Mouse (Mus musculus): ENCODE results near the gene Tnfsf11.

Gene Tnfsf11

DNA sequence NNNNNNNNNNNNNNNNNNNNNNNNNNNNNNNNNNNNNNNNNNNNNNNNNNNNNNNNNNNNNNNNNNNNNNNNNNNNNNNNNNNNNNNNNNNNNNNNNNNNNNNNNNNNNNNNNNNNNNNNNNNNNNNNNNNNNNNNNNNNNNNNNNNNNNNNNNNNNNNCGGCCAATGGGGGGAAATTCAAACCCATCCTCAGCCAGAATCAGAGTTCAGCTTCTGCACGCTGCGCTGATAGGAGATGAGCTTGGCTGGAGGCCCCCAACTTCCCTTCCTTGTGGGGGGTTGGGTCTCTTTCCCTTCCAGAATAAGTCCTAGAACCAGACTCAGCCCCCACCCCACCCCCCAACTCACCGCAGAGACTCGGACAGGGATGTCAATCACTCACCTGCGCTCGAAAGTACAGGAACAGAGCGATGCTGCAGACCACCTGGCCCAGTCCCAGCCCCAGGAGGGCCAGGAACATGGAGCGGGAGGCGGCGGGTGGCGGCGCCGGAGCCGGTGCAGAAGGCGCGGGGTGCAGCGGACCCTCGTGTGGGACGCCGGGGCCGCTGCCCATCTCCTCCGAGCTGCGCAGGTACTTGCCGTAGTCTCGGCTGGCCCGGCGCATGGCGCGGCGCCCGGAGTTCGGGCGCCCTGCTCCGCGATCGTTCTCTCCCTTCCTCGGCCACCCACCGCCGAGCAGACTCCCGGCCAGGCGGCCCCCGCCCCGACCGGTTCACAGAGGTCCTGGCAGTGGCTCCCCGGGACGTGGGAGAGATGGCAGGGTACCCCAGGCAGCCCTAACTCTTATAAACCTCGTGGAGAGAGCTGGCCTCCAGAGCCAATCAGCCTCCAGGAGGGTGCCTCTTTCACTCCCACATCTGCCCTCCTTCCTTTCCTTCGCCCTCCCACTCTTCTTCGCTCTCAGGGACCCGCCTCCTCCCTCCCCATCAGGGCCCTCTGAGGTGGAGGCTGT, at the start of gene Tnfsf11:
Gene Tnfsf11 (minus strand): TSS at position 758 of the 952 bp plus-strand sequence.
- DNase-seq: peak; percentile 33

DNA sequence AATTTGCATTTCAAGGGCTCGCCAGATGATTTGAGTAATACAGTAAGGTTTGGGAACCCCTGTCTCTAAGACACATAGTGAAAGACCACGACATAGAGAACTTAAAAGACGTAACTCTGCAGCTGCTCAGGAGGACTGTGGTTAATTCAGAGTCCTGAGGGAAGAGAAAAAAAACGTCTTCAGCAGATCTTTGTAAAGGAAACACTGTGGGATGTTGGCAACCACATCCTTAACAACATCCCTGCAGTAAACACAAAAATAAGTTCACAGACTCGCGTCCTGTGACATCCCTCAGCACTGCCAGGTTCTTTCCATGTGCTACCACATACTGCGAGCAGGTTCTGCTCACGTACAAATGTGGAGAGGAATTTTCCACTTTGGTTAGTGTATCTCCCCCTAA, 48.9 kb upstream of the Tnfsf11 start:
- DNase-seq: no peak

GRCm38 (mm10) chr14:78355381-78355780, 47.5 kb upstream of the Tnfsf11 start:
- no peak for DNase-seq

DNA sequence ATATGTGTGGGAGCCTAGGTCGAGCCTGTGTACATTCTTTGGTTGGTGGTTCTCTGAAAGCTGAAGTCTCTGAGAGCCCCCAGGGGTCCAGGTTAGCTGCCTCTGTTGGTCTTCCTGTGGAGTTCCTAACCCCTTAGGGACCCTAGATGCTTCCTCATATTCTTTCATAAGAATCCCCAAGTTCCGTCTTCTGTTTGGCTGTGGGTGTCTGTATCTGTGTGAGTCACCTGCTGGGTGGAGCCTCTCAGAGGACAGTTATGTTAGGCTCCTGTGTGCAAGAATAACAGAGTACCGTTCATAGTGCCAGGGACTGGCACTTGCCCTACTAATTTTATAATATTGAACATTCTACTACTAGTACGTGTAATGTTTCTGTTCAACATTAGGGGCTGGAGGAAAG, 45.0 kb upstream of the Tnfsf11 start:
- DNase-seq: no peak

DNA sequence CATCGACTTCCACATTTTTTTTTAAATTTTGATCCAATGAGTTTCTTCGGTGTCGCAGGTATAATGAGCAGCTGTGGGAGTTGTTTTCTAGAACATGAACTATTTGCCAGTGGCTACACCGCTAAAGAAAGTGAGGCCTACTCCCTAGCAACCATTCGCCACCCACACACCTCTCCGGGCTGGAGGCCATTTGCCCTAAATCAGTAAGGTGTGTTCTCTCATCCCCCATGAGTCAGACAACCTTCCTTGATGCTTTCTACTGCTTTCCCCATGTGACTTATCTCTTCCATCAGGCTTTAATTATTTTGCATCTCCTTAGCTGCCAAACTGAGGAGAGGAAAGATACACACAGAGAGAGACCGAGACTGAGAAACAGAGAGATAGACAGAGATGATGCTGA, 43.7 kb upstream of the Tnfsf11 start:
- no peak for DNase-seq

- no peak for DNase-seq
Observed at GRCm38 (mm10) chr14:78347715-78348114, 39.9 kb upstream of the Tnfsf11 start.

DNA sequence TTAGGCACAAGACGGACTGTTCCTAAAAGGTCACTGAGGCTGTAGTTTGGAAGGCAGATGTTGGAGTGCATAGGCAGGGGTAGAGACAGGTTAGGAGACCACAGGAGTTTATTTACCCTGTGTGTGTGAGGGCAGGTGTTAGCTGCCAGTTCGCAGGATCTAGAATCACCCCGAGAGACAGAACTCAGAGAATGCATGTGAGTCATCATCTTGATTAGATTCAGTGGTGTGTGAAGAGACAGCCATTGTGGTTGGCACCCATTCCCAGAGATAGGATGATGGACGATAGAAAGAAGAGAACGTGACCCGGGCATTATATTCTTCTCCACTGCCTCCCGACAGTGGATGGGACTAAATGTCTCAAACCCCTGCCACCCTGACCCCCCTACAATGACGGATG, 35.2 kb upstream of the Tnfsf11 start:
- DNase-seq: no peak

DNA sequence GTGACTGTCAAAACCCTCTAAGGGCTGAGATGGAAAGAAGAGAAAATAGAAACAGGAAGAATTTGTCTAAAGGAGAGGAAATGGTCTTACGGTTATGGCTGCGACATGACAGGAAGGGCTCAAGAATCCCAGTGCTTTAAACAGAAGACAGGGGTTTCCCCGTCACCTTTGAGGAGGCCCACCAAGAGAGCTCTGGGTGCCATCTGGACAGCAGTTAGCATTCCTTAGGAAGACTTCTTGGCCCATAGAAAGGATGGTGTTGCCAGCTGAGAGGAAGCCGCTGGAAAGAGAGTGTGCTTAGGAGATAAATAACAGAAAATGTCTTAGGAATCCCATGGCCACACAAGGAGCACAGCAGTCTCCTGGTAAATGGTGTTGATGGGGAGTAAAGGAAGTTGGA, 34.3 kb upstream of the Tnfsf11 start:
- no peak for DNase-seq

- DNase-seq: no peak
Observed at GRCm38 (mm10) chr14:78333341-78333740, 25.5 kb upstream of the Tnfsf11 start.

- DNase-seq: no peak
Observed at GRCm38 (mm10) chr14:78331368-78331767, 23.5 kb upstream of the Tnfsf11 start.

DNA sequence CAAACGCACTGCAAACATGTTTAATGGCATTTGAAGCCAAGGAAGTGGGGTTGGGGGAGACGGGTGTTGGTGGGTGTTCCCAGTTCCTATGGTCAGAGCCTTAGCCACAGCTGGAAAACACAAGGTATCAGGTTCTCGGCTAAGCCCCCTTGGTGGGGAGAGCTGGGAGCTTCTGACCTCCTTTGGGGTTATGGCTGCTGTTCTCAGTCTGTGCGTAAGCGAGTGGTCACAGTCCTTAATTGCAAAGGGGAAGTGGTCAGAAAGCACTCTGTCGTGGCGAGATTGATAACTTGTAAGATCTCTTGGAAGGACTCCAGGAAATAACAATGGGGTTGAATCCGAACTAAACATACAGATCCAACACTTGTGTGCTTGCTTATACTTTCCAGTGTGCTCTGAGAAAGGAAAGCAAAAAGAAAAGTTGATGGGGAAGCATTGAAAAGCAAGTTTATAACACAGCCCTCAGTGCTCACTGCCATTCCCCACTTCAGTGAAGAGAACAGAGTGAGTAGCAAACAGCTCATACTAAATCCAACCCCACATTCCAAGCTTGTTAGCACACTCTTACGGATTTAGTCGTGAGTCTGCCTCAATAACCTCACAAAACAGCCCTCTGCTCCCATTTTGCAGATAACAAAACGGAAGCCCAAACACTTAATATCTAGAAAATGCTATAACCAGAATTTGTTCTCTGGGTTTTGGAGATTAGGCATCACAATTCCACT, 22.9 kb upstream of the Tnfsf11 start:
- DNase-seq: no peak

GRCm38 (mm10) chr14:78329765-78330451, 22.1 kb upstream of the Tnfsf11 start:
- no peak for DNase-seq

- DNase-seq: no peak
Observed at GRCm38 (mm10) chr14:78323356-78323755, 15.5 kb upstream of the Tnfsf11 start.

DNA sequence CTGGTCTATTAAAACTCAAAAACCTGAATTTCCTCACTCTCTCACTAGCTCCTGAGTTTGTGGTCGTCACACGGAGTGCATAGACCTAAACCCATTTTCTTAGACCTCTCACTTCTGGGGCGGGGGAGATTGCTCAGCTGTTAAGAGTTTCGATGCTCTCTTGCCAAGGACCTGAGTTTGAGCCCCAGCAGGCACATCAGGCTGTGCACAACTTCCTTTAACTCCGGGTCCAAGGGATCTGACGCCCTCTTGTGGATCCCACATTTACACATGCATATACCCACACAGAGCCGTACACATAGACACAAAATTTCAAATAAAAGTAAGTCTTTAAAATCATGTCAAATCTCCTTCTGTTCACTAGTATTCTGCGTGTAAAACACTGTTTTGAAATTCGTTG, 15.1 kb upstream of the Tnfsf11 start:
- DNase-seq: no peak

GRCm38 (mm10) chr14:78320248-78320647, 12.4 kb upstream of the Tnfsf11 start:
- no peak for DNase-seq

- no peak for DNase-seq
Observed at GRCm38 (mm10) chr14:78319580-78319979, 11.7 kb upstream of the Tnfsf11 start.

GRCm38 (mm10) chr14:78319000-78319399, 11.2 kb upstream of the Tnfsf11 start:
- DNase-seq: no peak

GRCm38 (mm10) chr14:78317623-78318022, 9.8 kb upstream of the Tnfsf11 start:
- no peak for DNase-seq

GRCm38 (mm10) chr14:78300914-78301313, 6.9 kb downstream of the Tnfsf11 start:
- DNase-seq: no peak

DNA sequence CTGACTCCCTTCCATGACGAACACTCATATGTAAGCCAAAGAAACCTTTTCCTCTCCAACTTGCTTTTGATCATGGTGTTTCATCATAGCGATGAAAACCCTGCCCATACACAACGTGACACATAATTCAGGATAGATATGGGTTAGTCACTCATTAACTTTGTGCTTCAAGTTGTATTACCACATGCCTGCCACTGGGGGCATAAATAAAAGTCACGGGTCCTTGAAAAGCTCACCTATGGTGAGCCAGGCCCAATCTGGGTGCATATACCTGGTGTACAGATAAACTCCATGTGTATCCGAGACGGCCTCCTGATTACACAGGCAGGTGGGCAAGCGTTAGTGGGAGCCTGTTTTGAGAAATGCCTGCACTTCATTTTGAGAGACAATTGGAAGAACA, 15.2 kb downstream of the Tnfsf11 start:
- no peak for DNase-seq

- no peak for DNase-seq
Observed at GRCm38 (mm10) chr14:78289912-78290523, 17.8 kb downstream of the Tnfsf11 start.

GRCm38 (mm10) chr14:78288903-78289302, 18.9 kb downstream of the Tnfsf11 start:
- DNase-seq: no peak

All from cerebellum, postnatal 14 days (tissue).